Mouse (Mus musculus) forebrain, embryonic 11.5 days (tissue): ENCODE data around the gene Trub2. TPM values are rescaled to one million over a fixed set of nuclear protein-coding genes. Genes with fewer than 3 reads are reported as not detected.
A peak's percentile ranks its signal among the peaks of the same experiment; 100 is the strongest.

ENCODE experiments used
- ATAC-seq: fragments of 200-750 bp; cut with Nextera tagmentation; replicated peaks from 2 replicates; pipeline ENCODE4 v1.8.0; 2017; ENCODE audit warnings: moderate TSS enrichment; ENCODE audit not compliant: low FRiP score
- DNase-seq: peaks from one replicate; pipeline ENCODE4 v3.0.0-alpha.2; 2017; ENCODE audit warnings: low spot score
- H3K27ac ChIP-seq: fragments of 300-500 bp; sonication (generic); 2 replicates; pipeline ENCODE4 v1.5.1; 2014; ENCODE audit warnings: low read depth, low read length
- H3K27me3 ChIP-seq: fragments of 300-500 bp; sonication (generic); 2 replicates; pipeline ENCODE4 v1.6.1; 2014; ENCODE audit warnings: mild to moderate bottlenecking, low read length, mixed read lengths; ENCODE audit not compliant: control insufficient read depth, insufficient read depth
- H3K36me3 ChIP-seq: fragments of 300-500 bp; sonication (generic); 2 replicates; pipeline ENCODE4 v1.6.1; 2014; ENCODE audit warnings: mild to moderate bottlenecking, low read length, moderate library complexity, mixed read lengths; ENCODE audit not compliant: control insufficient read depth, insufficient read depth
- H3K4me1 ChIP-seq: fragments of 300-500 bp; sonication (generic); replicated peaks from 2 replicates; pipeline ENCODE4 v1.6.1; 2014; ENCODE audit warnings: low read length, mixed read lengths; ENCODE audit not compliant: control insufficient read depth, insufficient read depth
- H3K4me2 ChIP-seq: fragments of 300-500 bp; sonication (generic); 2 replicates; pipeline ENCODE4 v1.6.1; 2014; ENCODE audit warnings: low read depth, mild to moderate bottlenecking, low read length, moderate library complexity, mixed read lengths; ENCODE audit not compliant: severe bottlenecking
- H3K4me3 ChIP-seq: fragments of 300-500 bp; sonication (generic); 2 replicates; pipeline ENCODE4 v1.5.1; 2014; ENCODE audit warnings: low read depth, low read length
- H3K9ac ChIP-seq: fragments of 300-500 bp; sonication (generic); 2 replicates; pipeline ENCODE4 v1.6.1; 2014; ENCODE audit warnings: low read length
- H3K9me3 ChIP-seq: fragments of 300-500 bp; sonication (generic); 2 replicates; pipeline ENCODE4 v1.6.1; 2016; ENCODE audit warnings: low read length, mixed read lengths; ENCODE audit not compliant: control insufficient read depth
- WGBS: fragments of 180-500 bp; shearing (Covaris S2); extraction: QIAGEN DNeasy Blood & Tissue Kit; methylation state at CpG from one replicate; pipeline ENCODE4 v1.1.7; 2014; 5-methylcytosine and 5-hydroxymethylcytosine counted together
- polyA plus RNA-seq: library from polyadenylated mRNA; unstranded; fragments of >200 nt; fragmentation: Nextera tagmentation; extraction: Ambion mirVana; gene quantifications from 2 replicates; pipeline ENCODE4 v1.2.1, GENCODE M21; 2014

Gene Trub2
- polyA plus RNA-seq, 1 experiment from 2014 or later, result 35.0 TPM

DNA sequence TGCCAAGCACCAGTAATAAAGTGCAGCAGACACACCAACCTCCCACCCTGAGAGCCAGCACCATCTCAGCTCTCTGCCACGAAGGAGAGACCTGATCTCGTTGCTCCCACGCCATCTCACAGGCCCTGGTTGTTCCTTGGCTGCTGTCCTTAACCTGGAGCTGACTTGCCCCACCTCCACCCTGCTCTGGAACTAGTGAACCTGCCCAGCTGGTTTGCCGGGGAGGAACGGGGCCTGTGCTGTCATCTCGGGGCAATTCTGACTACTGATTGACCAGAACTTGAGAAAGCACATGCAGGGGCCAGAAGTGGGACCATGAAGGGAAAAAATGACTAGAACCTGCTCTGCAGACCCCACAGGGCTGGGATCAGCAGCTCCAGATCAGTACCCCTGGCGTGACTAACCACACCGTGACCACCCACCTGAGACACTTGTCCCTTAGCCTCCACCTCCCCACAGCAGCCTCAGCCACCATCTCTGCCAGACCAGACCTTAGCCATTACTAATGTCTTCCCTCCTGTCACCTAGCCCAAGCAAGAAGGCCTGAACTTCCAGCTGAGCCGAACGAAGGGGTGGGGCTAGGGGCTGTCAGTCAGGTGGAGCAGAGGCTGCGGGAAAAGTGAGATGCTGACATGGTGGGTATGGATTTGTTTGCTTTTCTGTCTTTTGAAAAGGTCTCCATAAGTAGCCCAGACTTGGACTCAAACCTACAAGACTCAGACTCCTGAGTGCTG is 20.2 kb downstream of the Trub2 start:
- Histone ChIP-seq H3K4me3 (no peak overlapping the region), H3K9ac (no peak overlapping the region), H3K36me3 (no peaks in the 10 kb centered on the region; the same call in 1 of the 2 replicates), H3K4me2 (no peak overlapping the region), H3K27ac (no peak overlapping the region), H3K9me3 (no peaks in the 10 kb centered on the region), H3K4me1 (no peaks in the 10 kb centered on the region), H3K27me3 (no peaks in the 10 kb centered on the region)
- 75% methylated on average over 11 of the region's 11 CpGs for WGBS
- ATAC-seq, result no peak
- DNase-seq, result no peak

DNA sequence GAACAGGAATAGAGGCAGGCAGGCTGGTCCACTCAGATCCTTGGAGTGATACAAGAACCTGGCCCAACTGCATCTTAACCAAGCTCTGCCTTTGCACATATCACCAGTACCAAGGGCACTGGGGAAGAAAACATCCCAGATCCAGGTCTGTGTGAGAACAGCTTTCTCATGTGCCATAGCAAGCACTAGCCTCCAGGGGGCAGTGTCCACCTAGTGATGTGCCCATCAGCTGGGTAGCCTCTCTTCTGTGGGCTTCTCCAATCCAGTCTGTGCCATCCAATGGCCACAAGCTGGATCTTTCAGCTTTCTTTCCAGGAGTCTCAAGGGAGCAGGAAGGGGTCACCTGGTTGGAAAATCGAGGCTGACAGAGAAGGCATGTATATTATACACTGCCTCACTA is 23.5 kb downstream of the Trub2 start:
- ATAC-seq (no peak), DNase-seq (peak; percentile 86)
- Histone ChIP-seq H3K27ac (no peak overlapping the region), H3K4me2 (no peak overlapping the region), H3K9me3 (no peaks in the 10 kb centered on the region), H3K27me3 (no peaks in the 10 kb centered on the region), H3K9ac (no peak overlapping the region), H3K4me1 (no peaks in the 10 kb centered on the region), H3K36me3 (no peaks in the 10 kb centered on the region), H3K4me3 (no peak overlapping the region)
- WGBS, result 9% methylated on average over 1 of the region's 1 CpGs

DNA sequence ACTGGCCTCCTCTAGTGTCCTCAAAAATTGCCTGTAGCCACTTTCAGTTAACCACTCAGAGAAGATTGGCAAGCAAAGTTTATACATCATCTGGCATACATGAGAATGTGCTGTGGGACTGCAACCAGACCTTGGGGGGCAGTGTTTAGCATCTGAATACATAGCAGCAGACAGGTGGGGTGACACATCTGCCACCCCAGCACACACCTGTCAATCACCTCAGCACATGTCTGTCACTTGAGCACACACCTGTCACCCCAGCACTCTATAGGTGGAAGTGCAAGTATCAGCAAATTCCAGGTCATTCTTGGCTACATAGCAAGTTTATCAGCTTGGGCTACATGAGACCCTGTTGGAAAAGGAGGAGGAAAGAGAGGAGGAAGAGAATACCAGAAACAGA is 32.6 kb downstream of the Trub2 start:
- ATAC-seq (no peak), DNase-seq (no peak)
- Histone ChIP-seq H3K9ac (no peak overlapping the region), H3K4me1 (peaks cover 4% of the 10 kb centered on the region), H3K4me3 (no peak overlapping the region), H3K9me3 (no peaks in the 10 kb centered on the region), H3K27me3 (peaks cover 25% of the 10 kb centered on the region), H3K27ac (no peak overlapping the region), H3K36me3 (no peaks in the 10 kb centered on the region), H3K4me2 (no peak overlapping the region)

DNA sequence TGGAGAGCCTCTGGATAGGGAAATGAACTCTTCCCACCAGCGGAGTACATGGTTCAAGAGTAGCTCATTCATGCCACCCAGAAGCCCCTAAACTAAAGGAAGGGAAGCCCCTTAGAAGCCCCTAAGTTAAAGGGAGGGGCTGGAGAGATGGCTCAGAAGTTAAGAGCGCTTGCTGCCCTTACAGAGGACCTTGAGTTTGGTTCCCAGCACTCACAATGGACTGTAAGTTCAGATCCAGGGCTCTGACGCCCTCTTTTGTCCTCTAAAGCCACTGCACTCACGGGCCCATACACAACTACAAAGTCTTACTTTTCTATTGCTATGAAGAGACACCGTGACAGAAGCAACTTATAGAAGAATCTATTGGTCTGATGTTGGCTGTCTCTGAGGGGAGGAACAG is 35.9 kb downstream of the Trub2 start:
- WGBS, result 81% methylated on average over 5 of the region's 5 CpGs
- ATAC-seq, result no peak
- H3K4me1 ChIP-seq, result peaks cover 5% of the 10 kb centered on the region

DNA sequence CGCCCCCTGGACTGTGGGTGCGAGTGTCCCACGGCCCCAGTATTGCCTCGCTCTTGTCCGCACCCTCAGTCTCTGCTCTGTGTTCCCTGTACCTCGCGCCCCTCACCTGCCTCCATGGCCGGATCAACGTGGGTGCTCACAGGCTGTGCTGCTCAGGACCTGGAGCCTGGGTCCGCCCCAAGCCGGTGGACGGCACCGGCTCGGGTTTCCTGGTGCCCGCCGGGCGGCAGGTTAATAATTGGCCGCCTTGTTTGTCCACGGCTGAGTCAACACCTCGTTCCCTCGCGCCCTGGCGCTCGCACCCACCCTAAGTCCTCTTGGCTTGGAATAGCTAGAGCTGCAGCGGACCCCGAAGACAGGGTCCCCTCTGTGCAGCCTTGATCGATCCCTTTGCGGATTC is 36.8 kb downstream of the Trub2 start, which contains the start of gene Gm13420:
TSS of gene Gm13420 (minus strand) at position 189 of the 400 bp plus-strand sequence.
- no peak within 1 kb of the TSS for H3K4me3 ChIP-seq
- H3K27me3 ChIP-seq, result peaks cover 48% of the 10 kb centered on the region
- no peak within 1 kb of the TSS; the same call in 1 of the 2 replicates for H3K9ac ChIP-seq
- peaks cover 10% of the 10 kb centered on the region for H3K4me1 ChIP-seq
- DNase-seq (no peak), ATAC-seq (no peak)
- peak within 1 kb of the TSS; percentile 31; the same call in 1 of the 2 replicates for H3K4me2 ChIP-seq
- WGBS, result 4% methylated on average over 28 of the region's 28 CpGs
- H3K27ac ChIP-seq, result no peak within 1 kb of the TSS
- H3K36me3 ChIP-seq, result no peaks in the 10 kb centered on the region
- no peaks in the 10 kb centered on the region for H3K9me3 ChIP-seq

More for the DNA sequence above, 35.9 kb downstream of the Trub2 start:
- Histone ChIP-seq H3K36me3 (no peaks in the 10 kb centered on the region), H3K27ac (no peak overlapping the region), H3K4me3 (no peak overlapping the region), H3K9me3 (no peaks in the 10 kb centered on the region), H3K4me2 (no peak overlapping the region), H3K9ac (no peak overlapping the region), H3K27me3 (peaks cover 39% of the 10 kb centered on the region)
- no peak for DNase-seq

DNA sequence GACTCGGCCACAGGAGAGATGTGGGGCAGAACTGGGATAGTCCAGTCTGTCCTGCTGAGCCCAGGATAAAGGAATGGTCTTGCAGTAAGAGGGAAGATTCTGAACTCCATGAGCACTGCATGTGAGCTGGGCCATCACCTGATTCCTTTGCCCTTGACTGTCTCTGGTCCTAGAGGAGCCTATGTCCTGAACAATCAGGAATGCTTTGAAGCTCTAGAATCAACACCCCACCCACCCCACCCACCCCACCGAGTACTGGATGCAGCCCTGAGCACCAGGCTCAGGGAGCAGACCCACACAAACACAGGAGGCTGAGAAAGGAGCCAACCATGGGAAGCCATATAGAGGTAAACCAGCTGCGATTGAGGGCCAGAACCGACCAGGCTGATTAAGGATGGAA is 39.8 kb downstream of the Trub2 start:
- Histone ChIP-seq H3K36me3 (no peaks in the 10 kb centered on the region), H3K4me1 (peaks cover 10% of the 10 kb centered on the region), H3K27ac (no peak overlapping the region), H3K4me3 (no peak overlapping the region), H3K9ac (no peak overlapping the region), H3K27me3 (peaks cover 57% of the 10 kb centered on the region), H3K9me3 (no peaks in the 10 kb centered on the region), H3K4me2 (no peak overlapping the region)
- ATAC-seq, result no peak
- WGBS, result 85% methylated on average over 4 of the region's 4 CpGs
- no peak for DNase-seq

DNA sequence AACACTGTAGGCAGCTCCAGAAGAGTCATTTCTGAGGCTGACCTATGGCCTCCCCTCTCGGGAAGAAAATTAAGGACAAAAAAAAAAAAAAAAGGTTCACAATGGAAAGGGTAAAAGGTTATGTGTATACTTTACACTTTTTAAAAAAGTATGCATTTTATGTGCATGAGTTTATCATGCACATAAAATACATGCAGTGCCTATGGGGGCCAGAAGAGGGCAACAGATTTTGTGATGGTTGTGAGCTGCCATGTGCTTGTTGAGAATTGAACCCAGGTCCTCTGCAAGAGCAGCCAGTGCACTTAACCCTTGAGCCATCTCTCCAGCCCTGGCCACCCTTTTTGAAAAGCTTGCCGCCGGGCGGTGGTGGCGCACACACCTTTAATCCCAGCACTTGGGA is 40.5 kb downstream of the Trub2 start:
- 54% methylated on average over 5 of the region's 5 CpGs for WGBS
- Histone ChIP-seq H3K36me3 (no peaks in the 10 kb centered on the region), H3K4me2 (no peak overlapping the region), H3K9ac (no peak overlapping the region), H3K9me3 (no peaks in the 10 kb centered on the region), H3K4me1 (peaks cover 10% of the 10 kb centered on the region), H3K27me3 (peaks cover 54% of the 10 kb centered on the region), H3K27ac (no peak overlapping the region), H3K4me3 (no peak overlapping the region)
- ATAC-seq (no peak), DNase-seq (no peak)

DNA sequence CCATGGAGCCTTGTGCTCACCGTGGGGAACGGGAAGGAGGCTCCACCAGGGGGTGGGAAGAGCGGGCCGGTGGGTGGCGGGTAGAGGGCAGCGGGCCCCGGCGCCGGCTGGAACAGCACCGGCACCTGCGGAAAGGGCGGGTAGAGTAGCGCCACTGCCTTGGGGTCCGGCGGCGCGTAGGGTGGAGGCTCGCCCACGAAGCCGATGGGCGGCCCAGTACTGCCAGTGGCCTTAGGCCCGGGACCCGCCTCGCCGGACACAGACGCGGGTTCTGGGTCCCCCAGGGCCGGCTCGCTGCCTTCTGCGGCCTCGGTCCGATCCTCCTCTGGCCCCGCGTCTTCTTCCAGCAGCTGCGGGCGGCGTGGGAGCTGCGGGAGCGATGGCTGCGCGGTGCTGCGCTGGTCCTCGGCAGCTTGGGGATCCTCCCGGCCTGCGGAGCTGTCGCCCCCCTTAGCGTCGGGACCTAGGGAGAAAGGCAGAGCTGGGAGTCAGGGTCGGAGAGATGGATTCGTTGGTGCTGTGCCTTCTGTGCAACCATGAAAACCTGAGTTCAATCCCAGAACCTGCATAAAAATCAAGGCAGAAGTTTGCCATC is 41.0 kb downstream of the Trub2 start:
- peaks cover 10% of the 10 kb centered on the region for H3K4me1 ChIP-seq
- ATAC-seq, result no peak
- peaks cover 48% of the 10 kb centered on the region for H3K27me3 ChIP-seq
- peak overlapping the region; percentile 29 for H3K4me3 ChIP-seq
- H3K36me3 ChIP-seq, result no peaks in the 10 kb centered on the region
- peak; percentile 69 for DNase-seq
- peak overlapping the region; percentile 59 for H3K4me2 ChIP-seq
- H3K9me3 ChIP-seq, result no peaks in the 10 kb centered on the region
- 3% methylated on average over 40 of the region's 50 CpGs for WGBS
- H3K9ac ChIP-seq, result peak overlapping the region; percentile 49
- H3K27ac ChIP-seq, result no peak overlapping the region

DNA sequence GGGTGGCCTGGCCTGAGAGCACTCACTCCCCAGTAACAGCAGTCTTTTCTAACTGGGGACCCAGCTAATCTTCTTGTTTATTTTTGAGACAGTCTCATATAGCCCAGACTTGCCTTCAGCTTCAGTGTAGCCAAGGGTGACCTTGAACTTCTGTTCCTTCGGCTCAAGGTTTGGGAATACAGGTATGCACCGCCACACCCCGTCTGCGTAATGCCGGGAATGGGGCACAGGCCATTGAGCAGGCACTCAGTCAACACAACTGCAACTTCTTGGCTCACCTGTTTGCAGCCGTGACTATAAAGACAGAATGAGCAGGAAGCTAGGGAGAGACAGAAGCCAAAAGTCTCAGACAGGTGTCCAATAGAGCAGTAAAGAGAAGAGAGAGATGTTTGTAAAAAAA is 44.0 kb downstream of the Trub2 start:
- H3K4me1 ChIP-seq, result peaks cover 6% of the 10 kb centered on the region; the same call in 1 of the 2 replicates
- DNase-seq, result no peak
- no peak for ATAC-seq
- no peak overlapping the region for H3K9ac ChIP-seq
- no peaks in the 10 kb centered on the region for H3K9me3 ChIP-seq
- WGBS, result 94% methylated on average over 6 of the region's 6 CpGs
- no peaks in the 10 kb centered on the region for H3K36me3 ChIP-seq
- H3K4me2 ChIP-seq, result no peak overlapping the region
- H3K27me3 ChIP-seq, result peaks cover 26% of the 10 kb centered on the region
- no peak overlapping the region for H3K4me3 ChIP-seq
- no peak overlapping the region for H3K27ac ChIP-seq
